Mouse (Mus musculus) MEL (cell line): ENCODE results near the gene Defa21. TPM values are rescaled to one million over a fixed set of nuclear protein-coding genes. Genes with fewer than 3 reads are reported as not detected.
A peak's percentile ranks its signal among the peaks of the same experiment; 100 is the strongest.
"Not testable (repeated sequence)": the region's sequence is repeated elsewhere in the genome, so short reads cannot be mapped to it uniquely, and the experiment has no call there.

ENCODE experiments used
- DNase-seq: peaks from one replicate; pipeline ENCODE4 v3.0.0; 2011; ENCODE audit warnings: low read depth, low spot score
- H3K27ac ChIP-seq: 2 replicates; pipeline ENCODE4 v1.5.1; 2012; ENCODE audit warnings: low read depth, mild to moderate bottlenecking, control low read depth, low read length, moderate library complexity; ENCODE audit not compliant: control insufficient read depth
- H3K27me3 ChIP-seq, 2 experiments: fragments of 150-350 bp in 1 of 2; sonication (generic) in 1 of 2; 2 replicates each; pipeline ENCODE4 v1.6.1; 2012; ENCODE audit warnings: low read length in 2 of 2, mild to moderate bottlenecking in 2 of 2, improper control_type of control experiment in 1 of 2, moderate library complexity in 1 of 2; ENCODE audit not compliant: insufficient read depth in 2 of 2, control insufficient read depth in 1 of 2
- H3K36me3 ChIP-seq, 2 experiments: 2 replicates each; pipeline ENCODE4 v1.6.1; 2012 to 2014; ENCODE audit warnings: low read length in 2 of 2, improper control_type of control experiment in 1 of 2, inconsistent platforms in 1 of 2, mild to moderate bottlenecking in 1 of 2; ENCODE audit not compliant: insufficient read depth in 2 of 2, control insufficient read depth in 1 of 2
- H3K4me1 ChIP-seq, 2 experiments: fragments of 150-350 bp in 1 of 2; sonication (generic) in 1 of 2; 2 replicates each; pipeline ENCODE4 v1.6.1; 2012; ENCODE audit warnings: low read length in 2 of 2, improper control_type of control experiment in 1 of 2, mild to moderate bottlenecking in 1 of 2; ENCODE audit not compliant: insufficient read depth in 2 of 2, control insufficient read depth in 1 of 2
- H3K4me3 ChIP-seq, 2 experiments: fragments of 150-350 bp in 1 of 2; sonication (generic) in 1 of 2; 2 replicates each; pipeline ENCODE4 v1.5.1; 2012; ENCODE audit warnings: low read depth in 2 of 2, low read length in 2 of 2, mild to moderate bottlenecking in 2 of 2, moderate library complexity in 2 of 2, control low read depth in 1 of 2, improper control_type of control experiment in 1 of 2; ENCODE audit not compliant: control insufficient read depth in 1 of 2, insufficient read depth in 1 of 2
- H3K79me2 ChIP-seq: 2 replicates; pipeline ENCODE4 v1.6.1; 2012; ENCODE audit warnings: mild to moderate bottlenecking, low read length, moderate library complexity; ENCODE audit not compliant: control insufficient read depth, poor library complexity, insufficient read depth
- H3K9ac ChIP-seq: 2 replicates; pipeline ENCODE4 v1.6.1; 2012; ENCODE audit warnings: low read depth, mild to moderate bottlenecking, control low read depth, low read length, moderate library complexity; ENCODE audit not compliant: control insufficient read depth, poor library complexity, severe bottlenecking
- H3K9me3 ChIP-seq: fragments of 150-350 bp; sonication (generic); replicated peaks from 2 replicates; pipeline ENCODE4 v1.6.1; 2012; ENCODE audit warnings: mild to moderate bottlenecking, low read length, improper control_type of control experiment, moderate library complexity; ENCODE audit not compliant: insufficient read depth
- CTCF ChIP-seq, 3 experiments: IDR thresholded peaks in 2 of 3; conservative IDR thresholded peaks in 1 of 3; 2 replicates each; pipeline ENCODE4 v1.5.1; 2011 to 2012; ENCODE audit warnings: low read length in 3 of 3, low read depth in 2 of 3, mild to moderate bottlenecking in 2 of 3, improper control_type of control experiment in 1 of 3, inconsistent platforms in 1 of 3, mixed read lengths in 1 of 3, moderate library complexity in 1 of 3; ENCODE audit not compliant: control insufficient read depth in 1 of 3, insufficient read depth in 1 of 3, poor library complexity in 1 of 3, severe bottlenecking in 1 of 3
- KAT2A ChIP-seq: conservative IDR thresholded peaks from 2 replicates; pipeline ENCODE4 v1.6.1; 2012; ENCODE audit warnings: low read depth, low read length, improper control_type of control experiment, inconsistent platforms
- MXI1 ChIP-seq: IDR thresholded peaks from 2 replicates; pipeline ENCODE4 v1.6.1; 2011; ENCODE audit warnings: mild to moderate bottlenecking, low read depth, low read length, improper control_type of control experiment
- MYC ChIP-seq: IDR thresholded peaks from 2 replicates; pipeline ENCODE4 v1.6.1; 2011; ENCODE audit warnings: low read depth, mild to moderate bottlenecking, low read length, improper control_type of control experiment, moderate library complexity
- NRF1 ChIP-seq: IDR thresholded peaks from 2 replicates; pipeline ENCODE4 v1.6.1; 2014; ENCODE audit warnings: low read depth, mild to moderate bottlenecking, inconsistent platforms, low read length, improper control_type of control experiment, moderate library complexity; ENCODE audit not compliant: poor library complexity, insufficient read depth, severe bottlenecking
- POLR2AphosphoS2 ChIP-seq: IDR thresholded peaks from 2 replicates; pipeline ENCODE4 v1.6.1; 2011; ENCODE audit warnings: low read length, improper control_type of control experiment
- POLR2AphosphoS5 ChIP-seq: IDR thresholded peaks from 2 replicates; pipeline ENCODE4 v1.6.1; 2012; ENCODE audit warnings: low read depth, borderline replicate concordance, mild to moderate bottlenecking, inconsistent platforms, low read length, moderate library complexity, mixed read lengths
- RAD21 ChIP-seq: IDR thresholded peaks from 2 replicates; pipeline ENCODE4 v1.6.1; 2011; ENCODE audit warnings: mild to moderate bottlenecking, low read depth, low read length, improper control_type of control experiment
- RCOR1 ChIP-seq: IDR thresholded peaks from 2 replicates; pipeline ENCODE4 v1.6.1; 2012; ENCODE audit warnings: low read depth, mild to moderate bottlenecking, inconsistent platforms, low read length, improper control_type of control experiment
- SMC3 ChIP-seq: IDR thresholded peaks from 2 replicates; pipeline ENCODE4 v1.6.1; 2011; ENCODE audit warnings: low read depth, low read length, improper control_type of control experiment
- TBP ChIP-seq: IDR thresholded peaks from 2 replicates; pipeline ENCODE4 v1.8.0; 2011; ENCODE audit warnings: low read depth, low read length, improper control_type of control experiment
- UBTF ChIP-seq: IDR thresholded peaks from 2 replicates; pipeline ENCODE4 v1.6.1; 2012; ENCODE audit warnings: low read depth, mild to moderate bottlenecking, inconsistent platforms, low read length, improper control_type of control experiment, moderate library complexity, borderline replicate concordance; ENCODE audit not compliant: insufficient read depth
- ZC3H11A ChIP-seq: IDR thresholded peaks from 2 replicates; pipeline ENCODE4 v1.6.1; 2012; ENCODE audit warnings: low read depth, mild to moderate bottlenecking, inconsistent platforms, low read length, improper control_type of control experiment
- ZNF384 ChIP-seq: IDR thresholded peaks from 2 replicates; pipeline ENCODE4 v1.6.1; 2012; ENCODE audit warnings: low read depth, mild to moderate bottlenecking, inconsistent platforms, low read length, improper control_type of control experiment
- polyA plus RNA-seq, 2 experiments: library from polyadenylated mRNA; stranded (reverse) in 1 of 2; unstranded in 1 of 2; fragments of >175 nt in 1 of 2; fragments of >200 nt in 1 of 2; gene quantifications; 2 replicates each; pipeline versions ENCODE4 v1.2.1 to v1.2.4; 2012; ENCODE audit warnings: low replicate concordance in 2 of 2, low read depth in 1 of 2; ENCODE audit not compliant: insufficient read length in 2 of 2, insufficient read depth in 1 of 2, missing spikeins in 1 of 2
- total RNA-seq: library from RNA; depleted of rRNA; stranded (reverse); fragments of 300-350 nt; gene quantifications from 2 replicates; pipeline ENCODE4 v1.2.3, GENCODE M21; 2012

Defa21 gene
- total and polyA plus RNA-seq, 3 experiments = not detected

DNA sequence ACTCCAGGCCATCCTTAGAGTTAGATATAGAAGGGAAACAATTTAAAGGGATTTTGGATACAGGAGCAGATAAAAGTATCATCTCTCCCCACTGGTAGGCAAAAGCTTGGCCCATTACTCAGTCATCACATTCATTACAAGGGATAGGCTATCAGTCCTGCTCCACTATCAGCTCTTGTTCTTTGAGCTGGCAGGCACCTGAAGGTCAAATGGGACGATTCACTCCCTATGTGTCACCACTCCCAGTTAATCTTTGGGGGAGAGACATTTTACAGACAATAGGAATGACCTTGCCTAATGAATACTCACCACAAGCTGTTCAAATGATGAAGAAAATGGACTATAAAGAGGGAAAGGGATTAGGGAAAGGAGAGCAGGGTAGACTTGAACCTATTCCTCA is 18.5 kb upstream of the Defa21 start:
- Histone ChIP-seq H3K4me1 (no peaks in the 10 kb centered on the region), H3K79me2 (no peaks in the 10 kb centered on the region), H3K27ac (no peak overlapping the region), H3K4me3 (no peak overlapping the region), H3K9ac (no peak overlapping the region), H3K36me3 (no peaks in the 10 kb centered on the region), H3K9me3 (no peaks in the 10 kb centered on the region), H3K27me3 (no peaks in the 10 kb centered on the region)
- DNase-seq = no peak
- TF ChIP-seq MXI1 = no peak
- TF ChIP-seq RCOR1 = no peak
- TF ChIP-seq POLR2AphosphoS2 = no peak
- no peak for TF ChIP-seq UBTF
- TF ChIP-seq KAT2A = no peak
- TF ChIP-seq MYC = no peak
- no peak for TF ChIP-seq TBP
- TF ChIP-seq POLR2AphosphoS5 = no peak

- H3K4me1 ChIP-seq, H3K9me3 ChIP-seq, H3K36me3 ChIP-seq, H3K9ac ChIP-seq: not testable (repeated sequence)
- DNase-seq = peak; percentile 86
- peak; percentile 68 for TF ChIP-seq ZNF384
- peak; percentile 81 for TF ChIP-seq SMC3
- TF ChIP-seq RAD21 = peak; percentile 76
- TF ChIP-seq NRF1 = peak; percentile 57
- peak; percentile 79 for TF ChIP-seq ZC3H11A
- TF ChIP-seq CTCF (IDR thresholded peaks at IDR 0.05 in 2 of 3, conservative IDR thresholded peaks at IDR 0.05 in 1 of 3; ENCODE audit: control insufficient read depth in 1 of 3, insufficient read depth in 1 of 3, low read depth in 2 of 3, low read length in 3 of 3, poor library complexity in 1 of 3, severe bottlenecking in 1 of 3) = peak; percentile 27 to 70 (median 58)
- TF ChIP-seq, all 39 proteins: peak for 6; not testable (repeated sequence) for 33
- H3K27ac ChIP-seq, H3K27me3 ChIP-seq, H3K79me2 ChIP-seq, H3K4me3 ChIP-seq: not testable (repeated sequence)
Measured at GRCm38 (mm10) chr8:21008578-21008977, 16.8 kb upstream of the Defa21 start.

DNA sequence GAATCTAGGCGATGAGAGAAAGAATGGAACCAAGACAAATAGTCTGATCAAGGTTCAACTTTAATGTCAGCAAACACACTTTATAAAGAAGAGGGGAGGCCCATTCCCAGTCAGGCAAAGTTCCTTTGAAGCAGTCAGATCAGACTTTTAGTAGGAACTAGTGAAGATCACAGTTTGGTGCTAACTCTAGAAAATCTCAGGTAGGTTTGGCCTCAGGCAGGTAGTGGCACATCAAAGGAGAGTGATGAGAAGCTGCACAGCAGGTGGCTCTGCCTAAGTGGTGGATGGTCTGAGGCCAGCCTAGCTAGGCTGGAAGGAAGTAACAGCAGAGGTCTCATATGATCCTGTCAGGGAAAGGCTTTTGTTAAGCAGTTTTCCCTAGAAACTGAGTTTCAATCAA is 14.8 kb upstream of the Defa21 start:
- not testable (repeated sequence) for H3K27me3 ChIP-seq, H3K9ac ChIP-seq, H3K36me3 ChIP-seq, H3K9me3 ChIP-seq, H3K4me1 ChIP-seq, H3K4me3 ChIP-seq, H3K27ac ChIP-seq, H3K79me2 ChIP-seq, DNase-seq

GRCm38 (mm10) chr8:21054747-21055146 is 29.4 kb downstream of the Defa21 start, which contains the start of gene Defa23:
Gene Defa23, plus strand, starts transcription at chr8:21055047.
- H3K27me3 ChIP-seq, H3K27ac ChIP-seq, H3K9me3 ChIP-seq, H3K4me3 ChIP-seq, H3K79me2 ChIP-seq, H3K36me3 ChIP-seq, DNase-seq, H3K9ac ChIP-seq, H3K4me1 ChIP-seq: not testable (repeated sequence)

GRCm38 (mm10) chr8:21064738-21065137 is 39.4 kb downstream of the Defa21 start, which contains the start of gene Defa35:
Gene Defa35, plus strand, starts transcription at chr8:21065038.
- H3K9me3 ChIP-seq, H3K27ac ChIP-seq, H3K9ac ChIP-seq, DNase-seq, H3K4me3 ChIP-seq, H3K4me1 ChIP-seq, H3K27me3 ChIP-seq, H3K36me3 ChIP-seq, H3K79me2 ChIP-seq: not testable (repeated sequence)
